Mouse (Mus musculus): ENCODE data around the gene Zrsr1.

- no peak for TF ChIP-seq ZNF384 (IDR thresholded peaks at IDR 0.05; ENCODE audit: low read depth, low read length)
- no peak for TF ChIP-seq ZKSCAN1 (IDR thresholded peaks at IDR 0.05; ENCODE audit: borderline replicate concordance, low read depth, low read length)
- no peak for TF ChIP-seq CTCF (conservative IDR thresholded peaks at IDR 0.05 in 1 of 2, IDR thresholded peaks at IDR 0.05 in 1 of 2; ENCODE audit: low read depth in 2 of 2, low read length in 2 of 2)
- TF ChIP-seq POLR2A (IDR thresholded peaks at IDR 0.05; ENCODE audit: low read depth, low read length) = no peak
- TF ChIP-seq USF2 (conservative IDR thresholded peaks at IDR 0.05; ENCODE audit: low read depth, low read length) = no peak
- no peak for TF ChIP-seq CHD1 (IDR thresholded peaks at IDR 0.05; ENCODE audit: low read depth, low read length)
- TF ChIP-seq IRF4 (IDR thresholded peaks at IDR 0.05; ENCODE audit: low read depth, low read length) = no peak
- TF ChIP-seq EP300 (IDR thresholded peaks at IDR 0.05; ENCODE audit: low read length) = no peak
- TF ChIP-seq MEF2A (IDR thresholded peaks at IDR 0.05; ENCODE audit: borderline replicate concordance, low read depth, low read length) = no peak
Observed at GRCm38 (mm10) chr11:22998308-22998707, 26.5 kb downstream of the Zrsr1 start.

Measured in CH12.LX (cell line).